Mouse (Mus musculus): ENCODE measurements around the gene Rps6ka6. TPM values are rescaled to one million over a fixed set of nuclear protein-coding genes. Genes with fewer than 3 reads are reported as not detected.

Gene Rps6ka6
- total RNA-seq (2017) = not detected in 3 replicates

GRCm38 (mm10) chrX:111537859-111538258 lies at the start of gene Rps6ka6:
Gene Rps6ka6, minus strand, starts transcription at chrX:111537959.
- ATAC-seq (replicated peaks; ENCODE audit: insufficient number of reproducible peaks, low FRiP score, low TSS enrichment, poor library complexity, severe bottlenecking) = no peak

- ATAC-seq (replicated peaks; ENCODE audit: insufficient number of reproducible peaks, low FRiP score, low TSS enrichment, poor library complexity, severe bottlenecking) = no peak
These were observed 39.3 kb upstream of the Rps6ka6 start for GRCm38 (mm10) chrX:111577044-111577443.

GRCm38 (mm10) chrX:111518206-111518605 lies 19.6 kb downstream of the Rps6ka6 start:
- no peak for ATAC-seq (replicated peaks; ENCODE audit: insufficient number of reproducible peaks, low FRiP score, low TSS enrichment, poor library complexity, severe bottlenecking)

GRCm38 (mm10) chrX:111463565-111464093 lies 74.1 kb downstream of the Rps6ka6 start:
- ATAC-seq (replicated peaks; ENCODE audit: insufficient number of reproducible peaks, low FRiP score, low TSS enrichment, poor library complexity, severe bottlenecking) = no peak

- no peak for ATAC-seq (replicated peaks; ENCODE audit: insufficient number of reproducible peaks, low FRiP score, low TSS enrichment, poor library complexity, severe bottlenecking)
These were observed 74.8 kb downstream of the Rps6ka6 start for GRCm38 (mm10) chrX:111462833-111463564.

GRCm38 (mm10) chrX:111462495-111462832 lies 75.3 kb downstream of the Rps6ka6 start:
- no peak for ATAC-seq (replicated peaks; ENCODE audit: insufficient number of reproducible peaks, low FRiP score, low TSS enrichment, poor library complexity, severe bottlenecking)

- no peak for ATAC-seq (replicated peaks; ENCODE audit: insufficient number of reproducible peaks, low FRiP score, low TSS enrichment, poor library complexity, severe bottlenecking)
These were observed 75.7 kb downstream of the Rps6ka6 start for GRCm38 (mm10) chrX:111462092-111462491.

- no peak for ATAC-seq (replicated peaks; ENCODE audit: insufficient number of reproducible peaks, low FRiP score, low TSS enrichment, poor library complexity, severe bottlenecking)
These were observed 77.6 kb downstream of the Rps6ka6 start for GRCm38 (mm10) chrX:111460166-111460565.

GRCm38 (mm10) chrX:111436571-111436970 lies 101.2 kb downstream of the Rps6ka6 start:
- no peak for ATAC-seq (replicated peaks; ENCODE audit: insufficient number of reproducible peaks, low FRiP score, low TSS enrichment, poor library complexity, severe bottlenecking)

- no peak for ATAC-seq (replicated peaks; ENCODE audit: insufficient number of reproducible peaks, low FRiP score, low TSS enrichment, poor library complexity, severe bottlenecking)
These were observed 123.0 kb downstream of the Rps6ka6 start for GRCm38 (mm10) chrX:111414775-111415174.

GRCm38 (mm10) chrX:111404816-111405215 lies 132.9 kb downstream of the Rps6ka6 start:
- no peak for ATAC-seq (replicated peaks; ENCODE audit: insufficient number of reproducible peaks, low FRiP score, low TSS enrichment, poor library complexity, severe bottlenecking)

- no peak for ATAC-seq (replicated peaks; ENCODE audit: insufficient number of reproducible peaks, low FRiP score, low TSS enrichment, poor library complexity, severe bottlenecking)
These were observed 160.7 kb downstream of the Rps6ka6 start for GRCm38 (mm10) chrX:111377020-111377419.

GRCm38 (mm10) chrX:111374177-111374576 lies 163.6 kb downstream of the Rps6ka6 start:
- no peak for ATAC-seq (replicated peaks; ENCODE audit: insufficient number of reproducible peaks, low FRiP score, low TSS enrichment, poor library complexity, severe bottlenecking)

Other genes starting within 250 kb of the Rps6ka6 start
- not detected in 3 replicates for gene Hdx, start 159.1 kb upstream of the Rps6ka6 start, total RNA-seq (2017)